Mouse (Mus musculus) MN1 (cell line): ENCODE measurements at regions not wholly inside any gene's neighbourhood (a gene's known extent, or its start where the extent isn't known, plus 50 kb on each side); places are given as distances from the start of the nearest gene placed in this dataset.

Source experiments
- DNase-seq: peaks from one replicate; pipeline ENCODE4 v3.0.0-alpha.2; 2016; ENCODE audit warnings: low spot score

DNA sequence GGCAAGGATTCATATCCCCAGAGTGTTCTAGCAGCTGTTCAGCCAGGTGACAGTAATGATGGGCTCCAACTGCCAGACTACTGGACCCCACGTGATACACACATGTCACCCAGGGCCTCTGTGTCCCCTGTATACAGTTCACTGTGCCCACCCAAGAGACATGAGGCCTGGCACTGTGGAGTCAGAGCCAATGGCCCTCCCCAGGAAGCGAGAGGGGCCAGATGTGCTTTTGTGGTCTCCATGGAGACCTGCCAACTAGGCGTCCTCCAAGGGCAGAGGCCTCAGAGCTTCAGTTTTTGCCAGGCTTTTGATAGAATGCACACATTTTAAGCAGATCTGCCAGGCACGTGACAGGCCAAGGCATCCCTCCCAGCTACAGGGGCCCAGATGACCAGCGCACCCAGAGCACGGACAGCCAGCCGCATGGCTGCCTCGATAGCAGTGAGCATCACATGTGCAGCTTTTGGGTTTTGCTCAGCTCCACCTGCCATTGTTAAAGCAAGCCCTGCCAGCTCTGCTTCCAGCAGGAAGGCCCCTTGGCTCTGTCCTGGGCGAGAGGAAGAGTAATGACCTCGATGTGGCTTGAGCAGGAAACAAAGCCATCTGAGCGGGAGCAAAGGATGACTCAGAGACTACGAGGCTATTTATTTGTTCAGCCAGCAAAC, 198.1 kb upstream of the Sulf2 start:
- peak; percentile 84 for DNase-seq

DNA sequence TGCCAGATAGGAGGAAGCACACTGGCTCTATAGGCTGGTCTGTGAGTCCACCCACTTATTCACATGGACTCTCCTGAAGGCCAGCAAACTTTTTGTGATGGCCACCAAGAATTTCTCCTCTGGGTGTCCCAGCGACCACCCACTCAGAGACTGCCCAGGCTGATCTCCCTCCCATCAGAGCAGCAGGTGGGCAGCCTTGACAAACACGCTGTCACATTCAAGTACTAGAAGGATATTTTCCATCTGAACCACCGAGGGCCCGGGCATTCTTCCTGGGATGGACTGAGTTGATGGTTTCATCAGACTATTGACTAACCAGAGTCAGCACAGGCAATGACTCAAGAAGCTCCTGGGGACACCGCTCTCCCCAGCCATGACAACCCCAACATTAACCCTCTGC, 196.5 kb upstream of the Sulf2 start:
- no peak for DNase-seq

DNA sequence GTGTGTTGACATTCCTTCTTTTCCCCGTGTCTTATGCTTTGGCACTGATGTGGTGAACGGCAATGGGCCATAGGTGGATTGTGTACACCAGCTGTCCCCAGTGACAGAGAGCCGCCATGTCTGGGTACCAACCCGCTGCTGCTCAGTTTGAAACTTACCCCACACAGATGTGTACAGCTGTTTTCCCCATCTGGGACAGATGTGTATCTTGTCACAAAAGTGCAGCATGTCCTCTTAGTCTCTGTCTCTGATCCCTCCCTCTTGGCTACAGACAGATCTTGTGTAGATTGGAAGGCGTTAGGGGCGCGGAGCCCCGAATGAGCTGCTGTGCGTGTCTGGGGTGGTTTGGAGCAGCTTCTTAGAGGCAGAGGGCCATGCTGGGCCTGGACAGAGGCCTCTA, 196.1 kb upstream of the Sulf2 start:
- DNase-seq = no peak

DNA sequence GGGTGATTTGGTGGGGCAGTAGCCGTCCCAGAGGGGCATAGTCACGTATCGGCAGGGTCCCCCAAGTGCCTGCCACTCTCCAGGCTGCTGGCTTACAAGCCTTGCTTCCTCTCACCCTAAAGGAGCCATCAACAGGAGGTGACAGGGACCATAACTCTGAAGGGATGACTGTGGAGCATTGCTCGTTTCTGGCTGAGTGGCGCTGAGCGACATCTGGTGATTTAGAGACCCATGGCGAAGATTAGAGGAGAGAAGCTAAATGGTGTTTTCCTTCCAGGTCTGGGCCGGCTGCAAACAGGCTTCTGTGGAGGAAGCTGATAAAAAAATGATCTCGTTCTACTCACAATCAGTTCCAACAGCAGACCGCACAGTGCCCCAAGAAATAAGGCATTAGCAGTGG, 193.2 kb upstream of the Sulf2 start:
- DNase-seq = peak; percentile 26

DNA sequence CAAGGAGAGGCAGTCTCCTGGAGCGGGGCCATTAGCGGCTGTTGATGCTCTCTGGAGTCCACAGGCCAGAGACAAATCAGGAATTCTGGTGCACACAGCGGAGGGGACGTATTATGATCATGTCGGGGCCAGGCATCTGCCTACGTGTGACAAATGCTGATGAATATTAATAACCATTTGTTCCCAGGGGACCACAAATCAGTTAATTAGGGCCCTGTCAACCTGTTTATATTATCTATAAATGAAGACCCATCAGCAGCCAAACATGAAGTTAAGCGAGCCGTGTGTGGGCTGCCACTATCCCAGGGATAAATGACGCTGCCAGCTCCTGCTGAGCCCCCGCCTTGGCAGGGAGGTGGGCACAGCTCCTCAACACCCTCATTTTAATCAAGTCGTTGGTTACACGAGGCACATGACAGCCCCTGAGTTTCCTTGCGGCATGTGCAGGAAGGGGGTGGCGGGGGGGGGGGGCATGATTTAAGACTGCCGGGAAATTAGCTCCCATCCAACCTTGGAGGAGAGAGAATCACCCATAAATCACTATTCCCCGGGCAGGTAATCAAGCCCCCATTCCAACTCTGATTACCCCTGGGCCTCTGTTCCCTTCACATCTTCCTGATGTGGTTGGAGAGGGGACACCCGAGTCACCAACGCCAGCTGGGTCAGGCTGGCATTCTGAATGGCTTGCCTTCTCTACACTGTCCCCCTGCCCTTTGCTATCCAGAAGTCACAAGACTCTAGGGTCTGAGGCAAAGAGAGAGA, 191.1 kb upstream of the Sulf2 start:
- no peak for DNase-seq

DNA sequence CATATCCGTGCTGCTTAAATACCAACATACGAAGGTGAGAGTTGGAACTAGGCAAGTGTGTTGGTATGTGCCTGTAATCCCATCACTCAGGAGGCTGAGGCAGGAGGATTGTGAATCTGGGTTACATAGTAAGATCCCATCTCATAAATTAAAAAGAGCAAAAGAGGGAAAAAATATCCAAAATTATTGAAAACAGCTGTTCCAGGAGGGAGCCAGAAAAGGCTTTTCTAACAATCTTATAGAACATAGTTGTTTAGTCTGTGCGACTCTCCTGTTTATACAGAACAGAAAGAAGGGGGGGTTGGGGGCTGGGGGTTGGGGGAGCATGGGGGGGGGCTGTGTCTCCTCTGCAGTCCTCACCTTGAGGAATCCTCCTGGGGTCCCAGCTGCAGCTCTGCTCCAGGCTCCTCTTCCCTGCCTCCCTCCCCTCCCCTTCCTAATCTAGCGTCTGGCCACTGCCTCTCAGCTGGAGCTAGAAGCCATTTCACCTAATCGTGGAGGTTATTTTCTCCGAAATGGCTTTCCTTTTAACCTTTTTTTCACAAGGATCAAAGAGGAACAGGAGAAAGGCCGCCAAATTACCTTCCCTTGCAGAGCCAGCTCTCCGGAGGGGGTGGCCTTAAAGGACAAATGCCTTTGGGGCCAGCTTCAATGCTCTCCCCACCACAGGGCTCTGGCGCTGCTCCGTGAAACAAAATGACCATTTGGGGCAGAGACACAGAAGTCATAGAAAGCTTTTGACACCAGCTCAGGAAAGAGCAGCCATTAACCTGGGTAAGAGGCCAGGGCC, 188.3 kb upstream of the Sulf2 start:
- DNase-seq = no peak

DNA sequence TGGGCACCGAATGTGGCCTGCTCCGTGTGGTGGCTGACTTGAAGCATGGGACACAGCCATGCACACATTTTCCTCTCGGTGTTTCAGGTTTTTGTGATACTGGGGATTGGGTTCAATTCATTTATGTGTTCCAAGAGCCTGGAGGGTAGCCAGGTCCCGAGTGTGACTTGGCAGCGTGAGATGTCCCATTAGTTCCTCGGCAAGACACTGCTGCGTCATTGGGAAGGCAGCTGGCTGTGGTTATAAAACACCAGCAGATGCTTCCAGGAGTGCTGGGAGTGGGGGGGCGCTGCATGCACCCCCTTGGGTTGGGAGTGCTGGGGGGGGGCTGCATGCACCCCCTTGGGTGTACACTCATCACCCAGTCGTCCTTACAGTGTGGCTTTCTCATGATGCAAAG, 186.9 kb upstream of the Sulf2 start:
- DNase-seq = peak; percentile 53

DNA sequence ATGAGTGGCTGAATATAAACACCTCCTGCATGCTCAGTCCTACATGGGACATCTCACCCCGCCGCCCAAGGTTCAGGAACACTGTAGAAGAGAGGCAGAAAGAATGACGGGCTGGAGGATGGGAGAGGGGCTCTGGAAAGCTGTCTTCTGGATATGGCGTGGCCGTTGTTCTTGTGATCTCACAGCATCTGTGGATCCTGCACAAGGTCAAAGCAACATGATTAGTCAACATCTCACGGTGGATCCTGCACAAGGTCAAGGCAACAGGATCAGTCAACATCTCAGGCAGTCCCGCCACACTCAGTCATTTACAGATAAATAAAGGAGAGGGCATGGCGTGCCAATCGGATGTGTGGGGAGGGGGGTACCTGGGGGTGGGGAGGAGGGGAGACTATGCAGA, 184.7 kb upstream of the Sulf2 start:
- no peak for DNase-seq

DNA sequence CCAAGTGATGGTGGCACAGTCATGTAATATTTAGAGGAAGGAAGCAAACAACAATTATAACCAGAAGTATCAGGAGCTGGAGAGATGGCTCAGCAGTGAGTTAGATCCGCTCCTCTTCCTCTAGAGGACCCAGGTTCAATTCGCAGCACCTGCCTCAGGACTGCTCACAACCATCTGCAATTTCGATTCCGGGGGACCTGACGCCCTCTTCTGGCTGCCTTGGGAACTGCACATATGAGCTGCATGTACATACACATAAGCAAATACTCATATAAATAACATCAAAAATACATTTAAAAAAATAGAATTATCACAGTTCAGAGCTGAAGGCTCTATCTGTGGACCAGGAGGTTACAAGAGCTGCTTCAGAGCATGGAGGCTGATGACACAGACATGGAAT, 184.0 kb upstream of the Sulf2 start:
- DNase-seq = no peak

DNA sequence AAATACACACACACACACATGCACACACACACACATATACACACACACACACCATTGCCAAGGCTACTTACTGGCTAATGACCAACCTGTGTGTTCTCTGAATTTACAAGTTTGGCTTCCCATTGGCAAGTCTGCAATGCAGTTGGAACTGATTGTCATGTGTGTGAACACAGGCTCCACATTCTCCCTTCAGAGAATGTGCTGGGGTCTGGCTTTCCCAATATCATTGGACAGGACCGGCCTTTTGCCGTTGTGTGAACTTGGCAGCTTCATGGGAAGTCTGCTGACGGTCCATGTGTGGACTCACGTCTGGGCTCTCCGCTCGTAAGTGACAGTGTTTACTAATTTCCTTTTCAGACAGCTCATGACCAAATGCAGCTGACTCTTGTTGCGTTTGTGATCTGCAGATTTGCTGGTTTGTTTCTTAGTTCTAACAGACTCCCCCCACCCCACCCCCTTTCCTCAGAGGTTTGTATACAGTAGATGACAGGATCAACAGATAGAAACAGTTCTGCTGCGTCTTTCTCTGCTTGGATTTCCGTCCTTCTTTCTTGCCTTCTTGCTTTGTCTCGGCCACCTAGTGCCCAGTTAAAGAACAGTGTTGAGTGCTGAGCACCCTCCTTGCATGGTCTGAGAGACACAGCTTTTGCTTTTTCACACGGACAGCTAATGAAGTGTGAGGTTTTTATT, 183.1 kb upstream of the Sulf2 start:
- DNase-seq = no peak

DNA sequence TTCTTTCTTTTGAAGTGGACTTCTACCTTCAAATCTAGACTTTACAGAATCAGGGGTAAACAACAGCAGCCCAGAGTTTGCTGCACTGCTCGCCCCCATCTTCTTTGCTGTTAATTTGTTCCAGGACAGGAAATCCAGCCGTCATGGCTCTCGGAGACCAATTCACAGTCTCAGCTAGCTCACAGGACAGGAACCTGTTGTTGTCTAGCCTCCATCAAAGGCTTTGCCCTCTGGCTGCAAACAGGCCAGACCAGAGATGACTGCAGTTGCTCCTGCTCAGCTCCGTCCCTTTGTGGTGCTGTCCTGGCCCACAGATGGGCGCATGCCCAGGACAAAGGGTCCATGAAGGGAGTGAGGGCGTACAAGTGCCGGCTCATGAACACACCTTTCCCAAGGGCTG, 182.2 kb upstream of the Sulf2 start:
- no peak for DNase-seq

DNA sequence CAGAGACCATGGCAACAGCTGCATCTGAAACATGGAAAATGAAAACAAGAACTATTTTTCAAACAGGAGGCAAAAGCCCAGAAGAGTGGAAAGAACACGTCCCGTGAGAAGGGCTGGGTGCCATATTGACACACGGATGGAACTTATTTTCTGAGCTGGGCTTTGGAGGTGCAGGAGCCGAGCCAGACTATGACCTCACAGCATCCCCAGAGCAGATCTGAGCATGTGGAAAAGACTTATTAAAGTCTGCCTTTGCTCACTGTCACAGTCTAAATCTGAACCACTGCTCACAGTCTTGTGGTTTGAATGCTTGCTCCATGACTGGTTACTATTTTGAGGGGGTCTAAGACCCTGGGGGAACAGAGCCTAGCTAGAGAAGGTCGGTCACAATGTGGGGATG, 180.2 kb upstream of the Sulf2 start:
- DNase-seq = no peak

DNA sequence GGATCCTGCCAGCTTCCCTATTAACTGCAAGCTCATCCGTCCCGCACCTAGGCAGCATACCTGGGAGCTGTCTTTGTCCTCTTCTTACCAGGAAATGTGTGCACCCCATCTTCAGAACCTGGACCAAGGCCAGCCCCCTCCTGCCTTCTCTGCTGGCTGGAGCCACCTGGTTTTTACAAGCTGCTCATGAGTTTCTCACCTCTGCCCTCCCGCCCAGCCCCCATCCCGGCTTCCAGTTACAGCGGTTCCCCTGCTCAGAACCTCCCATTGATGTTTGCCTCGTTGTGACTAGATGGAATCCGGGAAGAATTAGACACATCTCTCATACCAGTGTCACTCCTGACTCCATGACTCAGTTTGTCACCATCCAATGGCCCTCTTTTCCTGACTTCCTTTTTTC, 179.1 kb upstream of the Sulf2 start:
- no peak for DNase-seq

DNA sequence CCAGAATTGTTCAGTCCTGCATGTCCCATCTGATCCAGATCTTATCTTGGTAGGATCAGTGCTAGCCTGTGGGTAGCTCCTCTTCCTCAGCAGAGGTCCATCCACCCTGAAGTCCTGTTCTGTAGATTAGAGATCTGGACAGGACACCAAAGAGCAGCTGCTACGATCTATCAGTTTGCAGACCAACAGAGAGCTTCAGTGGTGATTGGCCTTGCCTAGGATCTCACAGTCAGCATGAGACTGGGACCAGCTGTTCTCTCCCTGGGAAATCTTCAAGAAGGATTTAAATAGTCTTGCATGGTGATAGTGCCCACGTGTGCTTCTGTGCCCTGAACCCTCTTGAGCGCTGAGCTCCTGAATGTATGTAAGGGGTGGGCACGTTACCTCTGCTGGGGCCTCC, 178.4 kb upstream of the Sulf2 start:
- DNase-seq = no peak

DNA sequence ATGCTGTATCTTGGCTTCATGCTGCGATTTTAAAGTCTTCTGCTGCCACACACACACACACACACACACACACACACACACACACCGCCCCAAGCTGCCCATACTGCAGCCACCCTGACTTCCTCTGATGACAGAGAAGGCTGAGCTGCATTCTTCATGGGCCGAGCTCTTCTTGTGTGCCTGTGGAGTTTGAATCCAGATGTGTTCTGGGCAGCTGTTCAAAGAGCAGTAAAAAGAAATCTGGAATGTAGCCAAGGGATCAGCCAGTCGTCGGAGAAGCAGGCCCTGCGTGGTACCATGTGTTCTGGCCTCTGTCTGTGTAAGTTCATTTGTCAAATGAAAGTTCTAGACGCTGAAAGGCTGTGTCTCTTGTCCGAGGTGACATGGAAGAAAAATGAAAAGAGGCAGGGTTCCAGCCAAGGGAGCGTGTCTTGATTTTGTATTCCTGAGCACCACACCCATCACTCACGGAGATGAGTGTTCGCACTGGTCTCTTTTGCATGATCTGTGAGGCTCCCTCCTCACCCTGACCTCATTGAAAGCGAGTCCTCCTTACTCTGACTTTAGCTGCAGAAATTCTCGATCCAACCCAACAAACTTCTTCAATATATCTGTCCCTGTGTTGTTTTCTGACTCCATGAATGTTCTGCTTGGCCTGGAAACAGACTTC, 177.4 kb upstream of the Sulf2 start:
- DNase-seq = peak; percentile 89

DNA sequence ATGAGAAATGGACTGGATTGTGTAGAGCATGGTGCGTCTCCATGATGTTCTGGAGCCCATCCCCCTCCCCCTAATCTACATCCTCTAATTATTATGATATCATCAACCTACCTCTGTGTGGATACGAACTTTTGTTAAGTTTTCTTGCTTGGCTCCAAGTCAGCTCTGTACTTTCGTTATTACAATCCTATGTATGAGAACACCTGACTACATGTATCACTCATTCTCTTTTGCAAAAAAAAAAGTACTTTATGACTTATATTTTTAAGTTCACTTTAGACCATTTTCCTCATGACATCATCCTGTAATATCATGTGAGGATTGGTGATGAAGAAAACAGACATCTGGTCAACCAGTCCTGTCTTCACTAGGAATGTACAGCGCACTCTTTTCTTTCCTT, 175.7 kb upstream of the Sulf2 start:
- DNase-seq = no peak

DNA sequence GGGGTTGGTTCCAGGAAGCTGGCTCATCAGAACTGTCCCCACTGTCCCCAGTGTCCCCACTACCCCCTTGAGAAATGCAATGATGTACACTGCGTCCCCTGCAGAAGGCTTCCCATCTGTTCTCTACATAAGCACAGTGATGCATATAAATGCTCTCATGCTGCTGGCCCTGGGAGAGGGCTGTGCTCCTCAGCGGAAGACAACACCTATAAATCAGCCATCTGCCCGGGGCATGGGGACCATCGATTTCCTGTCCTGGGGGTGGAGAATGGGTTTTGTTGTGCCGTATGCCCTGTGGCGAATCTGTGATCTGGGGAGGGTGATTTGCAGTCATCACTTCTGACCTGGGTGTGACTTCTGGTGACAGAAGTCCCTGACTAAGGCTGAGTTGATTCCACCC, 174.9 kb upstream of the Sulf2 start:
- DNase-seq = no peak

DNA sequence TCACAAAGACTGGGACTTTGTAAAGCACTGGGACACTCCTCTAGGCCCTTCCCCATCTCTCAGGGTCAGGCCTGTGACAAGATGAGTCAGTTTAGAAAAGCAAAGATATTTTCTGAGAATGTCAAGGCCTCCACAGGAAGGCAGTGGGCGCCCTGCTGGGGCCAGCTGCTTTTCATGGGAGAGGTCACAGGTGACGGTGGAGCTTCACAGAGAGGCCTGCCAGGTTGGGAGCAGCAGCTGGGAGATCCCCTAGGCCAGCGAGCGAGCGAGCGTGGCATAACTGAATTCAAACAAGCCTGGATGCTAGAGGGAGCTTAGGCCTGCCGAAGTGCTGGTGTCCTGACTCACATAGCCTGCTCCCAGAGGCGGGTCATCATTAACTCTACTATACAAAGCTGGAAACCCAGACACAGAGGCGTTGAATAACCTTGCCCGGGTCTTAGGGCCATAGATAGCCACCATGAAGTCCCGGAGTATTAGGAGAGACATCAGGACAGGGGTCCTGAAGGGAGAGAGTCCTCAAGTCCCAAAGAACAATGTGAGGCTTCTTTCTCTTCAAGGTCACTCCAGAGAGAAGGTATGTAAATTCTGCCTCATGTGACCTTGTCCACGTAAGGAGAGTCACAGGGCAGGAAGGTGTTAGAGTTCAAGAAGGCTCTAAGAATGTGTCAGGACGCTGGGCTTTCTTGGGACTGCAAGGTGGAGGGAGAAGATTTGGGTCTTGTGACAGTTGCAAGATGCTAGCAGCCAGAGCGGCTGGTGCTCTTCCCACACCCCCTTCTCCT, 174.3 kb upstream of the Sulf2 start:
- DNase-seq = no peak

DNA sequence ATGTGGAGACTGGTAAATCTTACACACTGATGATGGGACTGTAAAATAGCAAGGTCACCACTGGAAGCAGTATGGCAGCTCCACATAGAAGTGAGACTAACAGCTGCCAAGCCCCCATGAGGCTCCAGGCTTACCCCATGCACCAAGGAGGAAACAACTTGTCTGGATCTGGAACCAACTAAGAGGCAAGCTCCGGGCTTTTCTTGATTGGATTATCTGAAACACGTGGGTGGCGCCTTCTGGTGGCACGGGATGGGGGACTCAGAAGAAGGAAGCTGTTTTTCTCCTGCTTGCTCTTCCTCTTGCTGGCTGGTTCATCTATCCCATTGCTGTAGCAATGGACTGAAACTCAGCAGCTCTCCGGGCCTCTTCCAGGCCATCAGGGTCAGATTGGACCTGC, 171.5 kb upstream of the Sulf2 start:
- DNase-seq = no peak

DNA sequence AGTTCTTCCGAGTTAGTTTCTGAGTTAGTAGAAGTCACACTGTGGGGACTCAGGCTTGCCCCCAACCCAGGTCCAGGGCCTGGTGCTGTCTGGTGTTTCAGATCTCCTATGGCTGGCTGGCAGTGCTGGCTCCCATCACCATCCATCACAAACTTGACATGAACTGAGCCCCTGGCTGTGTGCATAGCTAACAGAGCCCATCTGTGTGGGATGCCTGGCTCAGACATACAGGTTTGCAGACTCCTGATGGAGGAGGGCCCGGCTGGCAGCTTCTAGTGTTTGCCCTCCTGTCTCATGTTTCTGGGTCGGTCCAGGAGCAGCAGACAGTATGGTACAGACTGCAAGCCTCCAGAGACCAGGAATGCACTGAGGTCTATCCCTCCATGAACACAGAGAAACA, 169.5 kb upstream of the Sulf2 start:
- DNase-seq = no peak

DNA sequence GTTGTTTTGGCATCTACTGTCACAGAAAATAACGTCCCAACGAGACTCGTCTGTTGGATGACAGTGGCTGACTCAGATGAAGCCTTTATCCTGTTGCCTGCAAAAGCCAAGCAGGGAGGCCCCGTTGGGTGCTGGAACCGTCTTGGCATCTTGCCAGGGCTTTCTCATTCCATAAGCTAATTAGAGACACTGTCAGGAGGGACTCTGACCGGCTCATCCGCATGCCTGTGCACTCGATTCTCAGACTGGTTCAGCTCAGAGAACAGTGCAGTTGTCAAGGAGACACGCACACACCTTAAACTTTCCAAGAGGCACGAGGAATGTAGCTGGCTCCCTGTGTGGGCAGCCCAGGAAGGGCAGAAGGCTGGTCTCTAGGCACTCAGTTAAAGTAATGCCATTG, 169.0 kb upstream of the Sulf2 start:
- peak; percentile 60 for DNase-seq
